Mouse (Mus musculus): ENCODE data around the gene Pcx.

DNA sequence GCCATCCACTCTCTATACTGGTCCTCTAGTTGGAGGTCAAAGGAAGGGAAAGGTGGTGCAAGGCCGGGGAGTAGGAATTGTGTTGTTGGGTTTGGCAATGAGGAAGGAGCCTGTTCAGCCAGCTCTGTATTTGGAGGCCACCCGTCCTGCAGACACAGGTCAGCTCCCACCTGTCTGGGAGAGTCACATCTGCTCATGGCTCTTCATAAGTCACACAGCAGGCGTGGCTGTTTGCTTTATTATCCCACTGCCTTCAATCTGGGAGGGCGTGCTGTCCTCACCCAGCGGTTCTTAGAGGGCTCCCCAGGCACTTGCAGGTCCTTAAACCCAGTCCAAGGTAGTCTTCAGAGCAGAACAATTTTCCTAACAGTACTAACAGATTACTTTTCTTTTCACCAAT, 49.9 kb downstream of the Pcx start:
- TF ChIP-seq CTCF (IDR thresholded peaks at IDR 0.05; ENCODE audit: low read depth) (no peak), EP300 (optimal IDR thresholded peaks at IDR 0.05) (no peak)

All from stomach, postnatal 0 days (tissue).